Mouse (Mus musculus): ENCODE measurements around the gene Usp2.

DNA sequence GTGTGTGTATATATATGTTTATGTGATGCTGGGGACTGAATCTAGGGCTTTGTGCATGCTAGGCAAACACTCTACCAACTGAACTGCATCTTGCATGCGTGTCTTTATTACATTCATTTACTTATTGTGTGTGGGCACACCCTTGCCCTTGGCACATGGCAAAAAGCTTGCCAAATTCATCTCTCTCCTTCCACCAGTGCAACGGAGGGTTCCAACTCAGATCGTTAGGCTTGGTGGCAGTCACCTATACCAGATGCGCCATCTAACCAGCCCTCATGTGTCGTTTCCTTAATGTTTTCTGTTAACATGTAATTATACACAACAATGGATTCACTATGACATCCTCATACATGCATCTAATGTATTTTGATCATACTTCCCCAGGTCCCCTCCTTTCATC, 15.4 kb downstream of the Usp2 start:
- no peak for TF ChIP-seq CTCF (conservative IDR thresholded peaks at IDR 0.05; ENCODE audit: low read length)
- no peak for TF ChIP-seq POU5F1 (IDR thresholded peaks at IDR 0.05; ENCODE audit: borderline replicate concordance, low read length)
- TF ChIP-seq NANOG (IDR thresholded peaks at IDR 0.05; ENCODE audit: borderline replicate concordance, low read length), result no peak
